Mouse (Mus musculus) skeletal muscle tissue, adult 2 months (tissue): ENCODE measurements around the gene Agbl3.
A peak's percentile ranks its signal among the peaks of the same experiment; 100 is the strongest.

Source experiments
- DNase-seq: peaks from one replicate; pipeline ENCODE4 v3.0.0-alpha.2; 2012; ENCODE audit warnings: low read depth, low spot score

The Agbl3 gene

DNA sequence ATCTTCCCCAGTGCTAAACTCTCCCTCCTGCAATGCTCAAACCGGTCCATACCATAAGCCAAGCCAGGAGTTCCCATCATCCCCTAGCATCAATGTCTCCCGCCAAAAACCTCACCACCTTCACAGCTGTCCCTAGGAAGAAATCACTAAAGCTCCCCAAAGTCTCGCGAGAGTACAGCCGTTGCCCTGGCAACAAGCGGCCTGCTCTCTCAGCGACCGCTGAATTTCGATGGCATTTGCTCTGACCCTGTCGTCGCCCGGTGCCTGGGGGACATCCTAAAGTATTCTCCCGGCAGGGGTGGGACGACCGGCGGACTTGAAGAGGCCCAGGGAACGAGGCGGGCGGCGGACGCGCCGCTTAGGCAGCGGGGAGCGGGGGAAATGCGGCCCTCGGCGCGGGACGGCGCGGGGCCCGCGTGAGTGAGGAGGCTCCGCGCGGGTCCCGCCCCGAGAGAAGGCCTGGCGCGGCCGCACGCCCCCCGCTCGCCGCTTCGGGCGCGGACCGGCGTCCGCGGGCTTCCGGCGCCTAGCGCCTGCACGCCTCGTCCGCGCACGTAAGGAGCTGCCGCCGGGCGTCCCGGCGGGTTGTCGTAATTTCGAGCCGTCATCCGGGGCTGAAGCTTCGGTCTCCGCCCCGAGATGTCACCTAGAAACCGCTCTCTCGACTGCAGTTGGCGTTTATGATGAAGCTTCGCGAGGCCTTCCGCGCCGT, at the start of gene Agbl3:
Agbl3 (plus strand) TSS at position 202 of the 712 bp plus-strand sequence.
- DNase-seq = peak; percentile 93

DNA sequence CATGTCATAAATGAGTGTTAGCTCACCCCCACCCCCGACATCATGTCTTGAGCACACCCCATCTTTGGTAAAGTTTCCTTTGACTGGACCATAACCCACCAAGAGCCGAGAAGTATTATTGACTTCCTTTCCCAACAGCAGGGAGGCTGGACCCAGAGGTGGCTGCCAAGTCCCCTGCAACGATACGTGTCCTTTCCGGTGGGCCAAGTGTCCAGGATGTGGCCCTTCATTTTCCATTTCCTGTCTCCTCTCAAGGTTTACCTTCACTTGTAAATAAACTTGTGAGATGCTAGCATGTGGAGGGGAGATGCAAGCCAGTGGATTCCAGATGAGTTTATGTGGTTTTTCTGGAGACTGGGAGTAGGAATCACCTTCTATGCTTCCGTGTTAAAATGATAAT, 49.2 kb upstream of the Agbl3 start:
- DNase-seq = no peak

- DNase-seq = no peak
Observed at GRCm38 (mm10) chr6:34731529-34731928, 48.7 kb upstream of the Agbl3 start.

GRCm38 (mm10) chr6:34734940-34735695, 45.1 kb upstream of the Agbl3 start:
- DNase-seq = no peak

GRCm38 (mm10) chr6:34736934-34737333, 43.3 kb upstream of the Agbl3 start:
- DNase-seq = no peak

- no peak for DNase-seq
Observed at GRCm38 (mm10) chr6:34743946-34744345, 36.3 kb upstream of the Agbl3 start.

DNA sequence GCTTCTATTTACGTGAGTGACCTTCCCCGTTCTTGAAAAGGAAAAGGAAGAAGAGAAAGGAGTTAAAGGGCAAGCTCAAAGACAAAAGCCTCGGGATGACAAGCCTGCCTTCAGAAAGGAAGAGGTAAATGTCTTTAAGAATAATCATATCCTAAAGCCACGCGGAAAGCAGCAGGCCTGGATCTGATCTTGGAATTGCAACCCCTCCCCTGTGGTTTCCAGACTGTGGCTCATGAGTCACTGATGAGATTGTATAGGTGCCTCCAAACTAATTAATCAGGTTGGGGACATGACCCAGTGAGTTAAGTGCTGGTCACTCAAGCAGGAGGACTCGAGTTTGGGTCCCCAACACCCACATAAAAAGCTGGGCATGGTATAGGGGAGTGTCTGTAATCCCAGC, 32.4 kb upstream of the Agbl3 start:
- DNase-seq = no peak

DNA sequence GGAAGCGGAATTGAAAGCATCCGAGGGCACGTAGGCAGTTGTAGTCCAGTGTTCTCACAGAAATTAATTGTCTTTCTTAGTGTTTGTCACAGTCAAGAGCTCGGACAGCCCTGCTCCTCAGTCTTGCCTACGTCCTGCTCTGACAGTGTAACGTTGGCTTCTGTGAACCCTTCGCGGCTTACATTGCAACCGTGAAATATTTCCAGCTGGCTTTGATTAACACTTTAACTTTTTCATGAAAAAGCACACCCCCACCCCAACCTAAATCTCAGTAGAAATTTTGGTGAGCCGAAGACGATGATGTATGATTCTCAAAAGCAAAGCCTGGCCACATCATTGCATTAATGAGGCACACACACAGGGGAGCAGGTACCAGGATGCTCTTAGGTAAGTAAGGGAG, 31.7 kb upstream of the Agbl3 start:
- no peak for DNase-seq

DNA sequence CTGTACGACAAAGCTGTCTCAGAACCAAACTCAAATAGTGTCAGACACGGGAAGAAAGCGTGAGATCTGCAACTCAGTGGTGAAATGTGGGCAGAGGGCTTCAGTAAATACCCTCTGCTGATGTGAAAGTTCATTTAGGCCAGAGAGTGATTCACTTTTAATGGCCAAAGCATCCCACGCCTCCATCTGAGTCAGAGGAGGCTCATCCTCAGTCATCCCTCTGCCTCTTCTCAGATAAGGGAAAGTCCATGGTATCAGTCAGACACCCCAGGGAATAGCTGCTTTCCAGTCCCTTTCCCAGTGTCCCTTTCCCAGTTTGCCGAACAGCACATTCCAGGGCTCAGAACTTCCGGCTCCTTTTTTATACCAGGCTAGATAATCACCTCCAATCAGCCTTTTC, 30.7 kb upstream of the Agbl3 start:
- peak; percentile 13 for DNase-seq

GRCm38 (mm10) chr6:34750487-34751120, 29.6 kb upstream of the Agbl3 start:
- DNase-seq = peak; percentile 82

DNA sequence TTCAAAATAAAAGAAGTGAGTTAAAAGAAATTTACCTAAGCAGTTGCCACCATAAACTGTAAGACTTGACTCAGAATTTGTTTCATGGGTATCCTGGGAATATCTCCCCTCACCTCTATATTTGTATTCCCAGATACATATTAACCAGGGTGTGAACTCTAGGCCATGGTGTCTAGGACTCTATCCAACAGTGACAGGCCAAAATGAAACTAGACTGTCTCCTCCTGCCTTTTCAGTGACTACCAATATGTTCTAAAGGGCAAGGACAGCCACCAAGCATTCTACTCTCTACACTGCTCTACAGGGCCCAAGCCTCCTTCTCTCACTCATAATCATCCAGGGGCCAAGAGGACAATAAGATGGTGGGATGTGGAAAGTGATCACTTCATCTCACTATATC, 28.6 kb upstream of the Agbl3 start:
- DNase-seq = no peak

DNA sequence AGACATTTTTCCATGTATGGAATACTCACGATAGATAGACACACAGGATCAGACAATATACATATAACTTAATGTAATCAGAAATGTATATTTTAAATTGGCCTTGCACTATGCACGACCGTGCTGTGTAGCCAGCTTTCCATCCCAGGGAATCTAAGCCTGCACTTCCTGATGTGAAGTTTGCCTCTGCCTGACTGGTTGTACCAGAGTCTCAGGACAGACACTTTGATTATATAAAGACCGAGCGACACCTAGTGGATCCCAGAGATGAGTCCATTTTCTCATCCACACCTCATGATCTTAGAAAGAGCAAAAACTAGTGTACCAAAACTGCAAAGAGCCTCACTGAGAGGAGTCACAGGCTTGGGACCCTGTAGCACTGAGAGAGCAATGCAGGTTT, 25.8 kb upstream of the Agbl3 start:
- peak; percentile 68 for DNase-seq

DNA sequence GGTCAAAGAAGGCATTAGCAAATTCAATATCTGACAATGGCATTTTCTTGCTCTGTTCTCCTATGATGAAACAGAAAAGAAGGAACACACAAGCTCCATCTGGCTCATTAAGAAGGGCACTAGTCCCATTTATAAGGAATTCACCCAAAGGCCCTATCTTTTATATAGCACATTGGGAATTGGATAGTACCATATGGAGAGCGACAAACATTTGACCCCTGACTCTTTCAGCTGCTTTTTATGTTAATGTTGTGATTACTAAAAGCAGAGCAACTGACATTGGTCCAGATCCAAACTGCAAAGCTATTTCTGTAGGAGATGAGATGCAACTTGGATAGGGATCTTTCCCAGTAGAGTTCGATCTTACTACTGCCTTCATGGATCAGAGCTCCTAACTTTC, 21.9 kb upstream of the Agbl3 start:
- no peak for DNase-seq

GRCm38 (mm10) chr6:34760023-34760422, 20.2 kb upstream of the Agbl3 start:
- DNase-seq = peak; percentile 52

DNA sequence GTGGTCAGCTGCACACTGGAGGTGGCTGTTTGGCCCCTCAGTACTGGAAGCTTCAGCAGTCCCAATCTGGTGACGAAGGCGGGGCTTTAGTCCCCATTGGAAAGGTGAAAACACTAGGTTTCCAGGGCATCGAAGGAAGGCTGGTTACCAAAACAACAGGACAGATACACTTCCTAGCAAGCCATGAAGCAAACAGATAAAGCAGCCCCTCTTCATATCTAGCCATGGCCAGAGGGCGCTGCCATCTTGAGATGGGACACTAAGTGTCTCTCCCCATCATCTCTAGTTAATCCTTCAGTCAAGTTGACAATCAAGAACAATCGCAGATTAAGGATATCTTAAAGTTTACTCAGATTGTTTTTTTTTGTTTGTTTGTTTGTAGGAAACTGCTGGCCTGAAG, 14.5 kb upstream of the Agbl3 start:
- DNase-seq = no peak

DNA sequence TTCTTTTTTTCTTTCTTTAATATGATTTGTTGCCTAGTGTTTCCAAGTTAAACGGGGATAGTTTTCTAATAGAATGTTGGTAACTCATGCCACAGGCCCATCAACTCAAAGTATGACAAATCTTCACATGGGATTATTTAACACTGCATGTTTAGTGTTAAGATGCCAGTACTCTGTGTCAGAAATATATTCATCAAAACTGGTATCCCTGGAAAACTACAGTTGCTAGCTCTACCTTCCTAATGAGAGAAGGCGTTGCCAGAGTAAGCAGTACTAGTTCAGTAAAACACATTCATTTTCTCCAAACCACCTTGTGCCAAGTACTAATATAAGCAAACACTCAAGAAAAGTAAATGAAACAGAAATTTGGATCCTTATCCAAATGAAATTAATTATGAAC, 10.2 kb upstream of the Agbl3 start:
- no peak for DNase-seq

GRCm38 (mm10) chr6:34770491-34770890, 9.7 kb upstream of the Agbl3 start:
- no peak for DNase-seq

- DNase-seq = no peak
Observed at GRCm38 (mm10) chr6:34776396-34776795, 3.8 kb upstream of the Agbl3 start.

DNA sequence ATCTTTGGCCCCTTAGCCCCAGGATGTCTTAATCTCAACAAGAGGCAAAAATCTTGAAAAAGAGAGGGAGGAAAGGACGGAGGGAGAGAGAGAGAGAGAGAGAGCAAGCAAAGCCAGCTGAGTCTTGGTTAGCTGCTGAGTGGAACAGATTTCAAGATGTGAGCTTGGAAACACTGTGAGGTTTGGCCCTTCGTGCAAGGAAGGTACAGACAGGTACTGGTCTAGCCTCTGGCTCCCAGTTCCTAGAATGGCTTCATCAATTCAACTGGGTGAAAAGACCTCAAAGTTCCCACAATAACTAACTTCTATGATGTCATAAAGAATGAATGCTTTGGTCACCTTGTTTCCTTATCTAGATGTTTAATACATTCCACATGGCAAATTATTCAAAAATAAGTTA, 3.1 kb upstream of the Agbl3 start:
- DNase-seq = no peak

GRCm38 (mm10) chr6:34777981-34778668, 2.1 kb upstream of the Agbl3 start:
- DNase-seq = no peak

GRCm38 (mm10) chr6:34780943-34781289, 684 bp downstream of the Agbl3 start:
- DNase-seq = no peak

- DNase-seq = no peak
Observed at GRCm38 (mm10) chr6:34782493-34782892, 2.3 kb downstream of the Agbl3 start.
